Mouse (Mus musculus): ENCODE measurements around the gene Csmd2.

Gene Csmd2

DNA sequence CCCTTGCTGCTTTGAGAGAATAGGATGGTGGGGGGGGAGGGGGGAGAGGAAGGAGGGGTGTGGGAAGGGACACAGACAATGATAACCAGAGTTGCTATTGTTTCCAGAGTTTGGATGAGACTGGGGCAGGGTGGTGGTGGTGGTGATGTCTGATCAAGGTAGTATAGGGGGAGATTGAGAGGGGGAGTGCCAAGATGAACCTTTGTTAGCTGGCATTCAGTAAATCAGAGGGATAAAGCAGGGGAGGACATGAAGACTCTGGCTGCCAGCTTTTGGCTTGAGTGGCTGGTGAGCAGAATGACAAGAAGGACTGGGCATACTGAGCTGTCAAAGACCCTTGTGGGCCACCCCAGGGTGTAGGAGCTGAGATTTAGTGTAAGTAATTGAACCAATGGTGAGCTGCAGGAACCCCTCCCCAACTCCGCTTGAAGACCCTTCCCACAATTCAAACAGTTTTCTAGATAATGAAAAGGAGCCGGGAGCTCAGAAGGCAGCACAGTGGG is 254.2 kb downstream of the Csmd2 start:
- DNase-seq (ENCODE audit: low spot score in 2 of 2), result no peak

DNA sequence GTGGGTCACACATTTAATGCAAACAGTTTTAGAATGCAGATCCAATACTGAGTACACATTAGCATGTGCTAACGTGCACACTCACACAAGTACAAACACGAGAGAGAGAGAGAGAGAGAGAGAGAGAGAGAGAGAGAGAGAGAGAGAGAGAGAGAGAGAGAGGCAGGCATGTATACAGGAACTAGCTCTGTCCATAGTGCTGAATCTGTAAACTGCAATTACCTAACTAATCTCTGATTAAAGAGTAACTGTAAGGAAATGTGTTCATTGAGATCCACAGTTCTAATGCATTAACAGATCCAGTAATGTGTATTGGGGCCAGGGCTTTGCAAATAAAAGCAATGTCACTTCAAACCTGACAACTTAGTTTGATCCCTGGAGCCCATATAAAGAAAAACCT is 257.5 kb downstream of the Csmd2 start:
- DNase-seq (ENCODE audit: low spot score in 2 of 2), result no peak

DNA sequence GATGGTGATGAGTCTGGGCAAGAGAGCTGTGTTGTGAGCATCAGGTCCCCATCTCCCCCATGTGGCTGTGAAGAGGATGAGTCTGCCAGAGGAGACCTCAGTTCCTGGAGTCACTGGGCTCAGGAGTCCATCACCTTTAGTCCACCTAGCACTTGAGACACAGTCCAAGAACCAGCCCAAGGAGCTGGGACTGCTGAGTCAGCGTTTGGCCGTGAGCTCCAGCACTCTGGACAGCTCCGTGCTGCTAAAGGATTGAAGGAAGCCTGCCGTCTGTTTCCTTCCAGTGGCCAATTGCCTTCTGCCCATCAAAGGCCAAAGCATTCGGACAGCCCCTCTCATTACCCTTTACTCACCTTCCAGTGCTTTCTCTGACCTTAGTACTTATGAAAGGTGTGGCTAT is 261.0 kb downstream of the Csmd2 start:
- DNase-seq (ENCODE audit: low spot score in 2 of 2), result no peak

DNA sequence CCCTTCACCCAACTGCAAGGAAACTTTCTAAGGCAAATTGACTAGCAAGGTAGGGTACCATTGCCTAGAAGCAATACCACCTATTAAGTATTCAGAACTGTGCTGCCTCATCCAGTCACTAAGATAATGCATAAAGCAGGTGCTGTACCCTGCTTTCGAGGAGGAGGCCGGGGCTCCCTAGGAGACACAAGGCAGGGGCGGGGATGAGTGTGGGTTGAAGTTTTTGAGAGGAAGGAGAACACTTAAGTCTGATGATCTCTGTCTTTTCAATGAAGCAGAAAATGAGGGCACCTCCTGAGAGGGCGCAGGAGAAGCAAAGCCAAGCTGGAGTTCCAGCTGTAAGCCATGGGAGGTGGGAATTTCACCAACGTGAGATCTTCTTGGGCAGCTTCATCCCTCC is 271.6 kb downstream of the Csmd2 start:
- no peak for DNase-seq (ENCODE audit: low spot score in 2 of 2)

DNA sequence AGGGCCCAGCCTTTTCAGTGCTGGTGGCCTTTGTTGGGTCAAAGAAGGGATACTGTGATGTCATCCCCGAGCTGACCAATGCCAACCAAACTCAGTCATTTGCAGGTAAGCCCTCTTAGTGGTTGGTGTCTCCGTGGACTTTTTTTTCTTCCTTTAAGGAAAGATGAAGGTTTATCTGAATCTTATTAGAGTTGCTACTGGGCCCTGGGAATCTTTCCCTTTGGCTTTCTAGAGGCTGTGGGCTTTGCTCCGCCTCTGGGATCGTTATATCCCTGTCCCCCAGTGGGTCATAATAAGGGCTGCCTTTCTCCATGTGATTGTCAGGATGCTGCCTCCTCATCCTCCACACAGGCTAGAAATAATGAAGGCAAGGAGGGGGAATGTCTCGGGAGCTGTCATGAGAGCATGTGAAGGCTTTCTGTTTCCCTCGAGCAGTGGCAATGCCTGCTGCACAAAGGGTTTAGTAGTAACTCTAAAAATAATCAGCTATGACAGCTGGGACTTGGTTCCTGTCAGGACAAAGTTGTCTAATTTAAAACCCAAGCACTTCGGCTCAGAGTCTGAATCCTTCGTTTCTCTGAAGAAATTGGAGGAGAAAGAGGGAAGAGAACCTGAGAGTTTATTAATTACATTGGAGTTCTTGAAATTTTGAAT is 273.4 kb downstream of the Csmd2 start, which contains the start of gene Hmgb4:
Gene Hmgb4, minus strand, starts transcription at position 51 of the 654 bp plus-strand sequence.
- no peak for DNase-seq (ENCODE audit: low spot score in 2 of 2)

DNA sequence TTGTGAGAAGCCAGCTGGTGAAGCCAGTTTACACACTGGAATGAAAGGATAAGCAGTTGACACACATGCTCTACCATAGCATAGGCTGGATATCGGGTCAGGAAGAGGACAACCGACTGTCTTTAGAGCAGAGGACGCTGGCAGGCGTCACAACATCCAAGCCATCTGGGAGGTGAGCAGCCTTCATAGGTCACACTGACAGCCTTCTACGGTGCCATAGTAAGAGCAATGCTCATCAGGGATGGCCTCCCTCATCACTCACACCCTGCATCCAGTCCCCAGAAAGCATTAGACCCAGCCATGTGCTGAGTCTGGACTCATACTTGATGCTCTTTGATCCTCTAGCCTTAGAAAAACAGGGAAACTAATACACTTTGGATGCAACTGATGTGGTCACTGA is 276.8 kb downstream of the Csmd2 start:
- no peak for DNase-seq (ENCODE audit: low spot score in 2 of 2)

DNA sequence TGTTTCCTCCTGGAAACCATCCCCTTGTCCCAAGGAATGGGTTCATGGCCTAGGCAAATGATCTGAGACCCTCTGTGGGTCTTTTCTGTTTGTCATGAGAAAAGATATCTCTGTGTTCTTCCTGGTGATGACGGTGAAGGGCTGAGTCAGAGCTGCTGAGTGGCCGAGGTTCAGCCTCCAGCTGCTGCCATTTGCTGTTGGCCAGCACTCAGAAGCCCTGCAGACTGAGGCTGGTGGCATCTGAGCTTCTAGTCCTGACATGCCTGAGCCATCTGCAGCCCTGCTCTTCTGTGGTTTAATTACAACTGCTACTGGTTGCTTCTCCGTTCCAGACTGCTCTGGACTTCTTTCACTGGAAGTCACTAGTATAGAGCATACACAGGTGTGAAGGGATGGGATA is 277.7 kb downstream of the Csmd2 start:
- no peak for DNase-seq (ENCODE audit: low spot score in 2 of 2)

DNA sequence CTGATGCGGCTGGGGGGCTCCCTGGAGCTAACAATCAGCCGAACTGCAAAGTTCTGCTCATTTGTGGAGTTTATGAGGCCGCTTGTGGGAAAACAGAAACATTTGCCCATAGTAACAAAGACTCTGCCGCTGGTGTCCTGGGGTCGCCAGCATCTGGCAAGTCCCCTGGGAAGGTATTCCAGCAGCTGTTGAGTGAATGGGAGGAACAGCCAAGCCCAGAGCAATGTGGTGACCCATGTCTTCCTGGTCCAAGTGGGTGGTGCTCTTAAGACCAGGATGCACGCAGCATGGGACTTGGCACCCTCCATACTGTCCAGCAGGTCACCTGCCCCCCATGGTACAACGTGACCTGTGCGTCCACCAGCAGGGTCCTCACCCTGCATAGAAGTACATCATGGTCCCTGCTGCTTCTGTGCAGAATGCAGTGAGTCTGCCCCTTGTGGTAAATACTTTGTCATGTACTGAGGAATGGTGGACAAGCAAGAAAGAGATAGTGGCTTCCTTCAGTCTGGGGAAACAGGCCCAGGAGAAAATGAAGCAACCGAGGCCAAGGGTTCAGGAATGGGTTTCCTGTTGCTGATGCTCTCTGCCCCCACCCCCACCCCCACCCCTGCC is 281.7 kb downstream of the Csmd2 start:
- DNase-seq (ENCODE audit: low spot score in 2 of 2), result no peak

DNA sequence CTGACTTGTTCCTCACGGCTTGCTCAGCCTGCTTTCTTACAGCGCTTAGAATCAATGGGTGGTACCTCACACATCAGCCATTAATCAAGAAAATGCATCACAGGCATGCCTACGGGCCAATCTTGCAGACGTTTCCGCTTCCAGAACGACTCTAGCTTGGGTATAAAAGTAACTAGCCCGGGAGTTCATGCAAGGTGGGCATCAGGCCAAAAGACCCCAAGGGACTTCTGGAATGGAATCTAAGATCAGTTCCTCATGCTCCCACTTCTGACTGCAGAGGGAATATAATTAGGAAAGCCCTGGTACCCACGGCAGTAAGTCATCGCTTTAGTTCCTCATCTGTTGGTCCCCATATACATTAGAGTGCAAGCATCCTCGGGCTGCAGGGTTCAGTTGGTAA is 282.5 kb downstream of the Csmd2 start:
- DNase-seq (ENCODE audit: low spot score in 2 of 2), result peak in 1 of 2 experiments; percentile 41

DNA sequence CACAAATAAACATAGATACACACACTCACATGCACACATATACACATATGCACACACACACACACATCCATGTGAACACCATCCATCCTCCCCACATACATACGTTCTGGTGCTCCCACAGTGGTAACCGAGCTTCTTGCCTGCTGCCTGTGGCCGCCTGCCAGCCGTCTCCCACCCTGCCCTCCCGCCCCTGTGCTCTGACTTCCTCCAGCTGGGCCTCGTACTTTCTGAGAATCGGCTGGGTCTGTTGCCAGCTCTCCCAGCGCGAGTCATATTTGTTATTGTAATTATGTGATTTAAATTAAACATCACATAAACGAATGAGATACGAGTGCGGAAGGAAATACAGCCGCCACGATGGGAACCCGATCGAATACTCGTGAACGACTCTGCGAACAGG is 283.3 kb downstream of the Csmd2 start:
- peak in 1 of 2 experiments; percentile 23 for DNase-seq (ENCODE audit: low spot score in 2 of 2)

- peak in 1 of 2 experiments; percentile 27 for DNase-seq (ENCODE audit: low spot score in 2 of 2)
Observed at GRCm38 (mm10) chr4:128272501-128272900, 284.8 kb downstream of the Csmd2 start.

DNA sequence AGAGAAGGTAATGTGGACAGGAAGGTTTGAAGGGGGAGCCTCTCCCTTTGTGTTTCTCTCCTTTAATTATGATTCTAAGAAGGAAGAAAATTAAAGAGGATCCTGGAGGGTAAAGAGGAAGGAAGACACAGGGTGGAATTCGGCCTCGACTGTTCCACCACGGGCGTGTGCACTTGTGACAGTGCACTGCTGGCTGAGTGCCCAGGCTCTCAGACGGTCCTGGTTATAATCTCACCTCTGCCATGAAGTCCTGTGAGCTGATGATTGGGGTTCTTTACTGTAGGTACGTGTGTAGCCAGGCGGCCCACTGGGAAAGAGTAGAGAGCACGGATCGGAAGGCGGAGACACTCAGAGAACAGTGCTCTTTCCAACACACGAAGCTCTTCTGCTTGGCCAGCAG is 285.5 kb downstream of the Csmd2 start:
- no peak for DNase-seq (ENCODE audit: low spot score in 2 of 2)

GRCm38 (mm10) chr4:128275116-128275515 is 287.5 kb downstream of the Csmd2 start:
- no peak for DNase-seq (ENCODE audit: low spot score in 2 of 2)

GRCm38 (mm10) chr4:128275586-128275985 is 287.9 kb downstream of the Csmd2 start:
- no peak for DNase-seq (ENCODE audit: low spot score in 2 of 2)

GRCm38 (mm10) chr4:128285009-128285408 is 297.4 kb downstream of the Csmd2 start:
- no peak for DNase-seq (ENCODE audit: low spot score in 2 of 2)

GRCm38 (mm10) chr4:128288095-128288494 is 300.4 kb downstream of the Csmd2 start:
- DNase-seq (ENCODE audit: low spot score in 2 of 2), result no peak

- DNase-seq (ENCODE audit: low spot score in 2 of 2), result no peak
Observed at GRCm38 (mm10) chr4:128304049-128304448, 316.4 kb downstream of the Csmd2 start.

DNA sequence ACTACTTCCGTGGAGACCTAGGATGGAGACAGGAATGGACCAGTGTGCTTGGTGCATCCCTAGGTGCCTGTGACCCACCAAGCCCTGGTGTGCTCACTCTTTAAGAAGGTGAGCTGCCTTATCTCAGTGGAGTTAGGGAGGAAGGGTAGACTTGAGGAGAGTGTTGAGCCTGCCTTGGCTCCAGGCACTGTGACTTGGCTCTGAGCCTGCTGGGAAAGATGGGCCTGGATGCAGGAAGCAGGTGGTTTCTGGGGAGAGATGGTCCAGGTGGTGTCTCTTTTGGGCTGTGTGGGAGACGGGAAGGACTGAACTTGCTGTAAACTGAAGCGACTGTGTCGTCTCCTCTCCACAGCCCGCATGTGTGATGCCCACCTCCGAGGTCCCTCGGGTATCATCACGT is 318.4 kb downstream of the Csmd2 start:
- no peak for DNase-seq (ENCODE audit: low spot score in 2 of 2)

DNA sequence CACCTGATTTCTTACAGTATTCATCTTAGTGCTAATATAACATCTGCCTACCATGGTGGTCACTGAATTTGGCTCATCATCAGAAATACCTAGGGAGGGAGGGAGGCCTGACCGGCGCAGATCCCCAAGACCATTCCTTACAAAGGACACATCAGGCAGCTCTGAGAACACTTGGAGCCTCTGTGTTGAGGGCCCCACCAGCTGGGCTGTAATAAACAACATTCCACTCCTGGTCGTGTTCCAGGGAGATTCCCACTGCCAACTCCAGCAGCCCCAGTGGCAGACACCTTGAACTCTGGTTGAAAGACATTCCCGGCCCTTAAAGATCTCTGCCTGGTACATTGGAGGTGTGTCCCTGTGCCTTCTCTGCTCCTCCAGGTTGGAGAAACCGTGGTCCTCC is 327.7 kb downstream of the Csmd2 start:
- peak in 1 of 2 experiments; percentile 28 for DNase-seq (ENCODE audit: low spot score in 2 of 2)

- DNase-seq (ENCODE audit: low spot score in 2 of 2), result no peak
Observed at GRCm38 (mm10) chr4:128317951-128318350, 330.3 kb downstream of the Csmd2 start.

- no peak for DNase-seq (ENCODE audit: low spot score in 2 of 2)
Observed at GRCm38 (mm10) chr4:128325511-128325910, 337.9 kb downstream of the Csmd2 start.

GRCm38 (mm10) chr4:128326755-128327154 is 339.1 kb downstream of the Csmd2 start:
- DNase-seq (ENCODE audit: low spot score in 2 of 2), result peak in 1 of 2 experiments; percentile 21

DNA sequence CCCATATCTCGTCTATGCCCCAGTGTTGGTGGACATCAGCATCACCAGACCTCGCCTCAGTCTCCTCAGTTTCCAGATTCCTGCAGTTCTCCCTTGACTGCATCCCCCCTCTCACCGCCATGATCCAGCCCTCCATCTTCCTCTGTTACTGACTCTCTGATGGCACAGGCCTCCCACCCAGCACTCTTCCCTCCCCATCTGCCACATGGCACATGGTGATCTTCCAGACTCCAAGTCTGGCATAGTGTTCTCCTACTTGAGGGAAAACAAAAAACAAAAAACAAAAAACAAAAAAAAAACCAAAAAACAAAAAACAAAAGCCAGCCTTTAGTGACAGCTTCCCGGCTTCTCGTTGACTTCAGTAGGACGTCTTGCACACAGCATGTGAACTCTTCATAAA is 339.8 kb downstream of the Csmd2 start:
- DNase-seq (ENCODE audit: low spot score in 2 of 2), result no peak
